Mouse (Mus musculus) gastrocnemius, postnatal 14 days (tissue): Measurements from ENCODE around the gene Nme8. TPM values are rescaled to one million over a fixed set of nuclear protein-coding genes. Genes with fewer than 3 reads are reported as not detected.

Source experiments
- DNase-seq: peaks from one replicate; pipeline ENCODE4 v3.0.0; 2021; ENCODE audit warnings: mixed read lengths
- intact Hi-C: fragments of 180-260 bp; cut with DNase I; formaldehyde crosslinking; loops from one replicate; pipeline ENCODE4 v1.15.1; 2025; ENCODE audit warnings: low total_unique reads
- total RNA-seq, 2 experiments: library from RNA; stranded (reverse); gene quantifications; 2 replicates each; pipeline ENCODE4 v1.2.3; 2021

Gene Nme8
- total RNA-seq, 2 experiments from 2014 or later = not detected

DNA sequence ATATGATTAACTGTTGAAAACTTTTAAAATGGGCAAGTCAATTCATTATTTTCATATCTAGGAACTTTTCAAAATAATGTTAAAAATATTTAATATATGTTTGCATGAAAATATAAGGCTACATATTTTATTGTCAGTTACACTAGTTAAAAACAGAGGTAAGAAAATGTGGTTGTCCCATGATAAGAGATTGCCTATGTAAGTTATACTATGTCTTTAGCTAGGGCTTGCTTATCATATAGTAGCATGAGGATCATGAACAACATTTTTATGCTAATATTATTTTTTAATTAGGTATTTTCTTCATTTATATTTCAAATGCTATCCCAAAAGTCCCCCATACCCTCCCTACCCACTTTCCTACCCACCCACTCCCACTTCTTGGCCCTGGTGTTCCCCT lies 92.7 kb downstream of the Nme8 start:
- intact Hi-C loops = no loop called here
- no peak for DNase-seq

GRCm38 (mm10) chr13:19603719-19604118 lies 93.9 kb downstream of the Nme8 start:
- no peak for DNase-seq
- intact Hi-C loops = no loop called here

- intact Hi-C loops = no loop called here
These were observed 95.1 kb downstream of the Nme8 start for GRCm38 (mm10) chr13:19602531-19602930.

DNA sequence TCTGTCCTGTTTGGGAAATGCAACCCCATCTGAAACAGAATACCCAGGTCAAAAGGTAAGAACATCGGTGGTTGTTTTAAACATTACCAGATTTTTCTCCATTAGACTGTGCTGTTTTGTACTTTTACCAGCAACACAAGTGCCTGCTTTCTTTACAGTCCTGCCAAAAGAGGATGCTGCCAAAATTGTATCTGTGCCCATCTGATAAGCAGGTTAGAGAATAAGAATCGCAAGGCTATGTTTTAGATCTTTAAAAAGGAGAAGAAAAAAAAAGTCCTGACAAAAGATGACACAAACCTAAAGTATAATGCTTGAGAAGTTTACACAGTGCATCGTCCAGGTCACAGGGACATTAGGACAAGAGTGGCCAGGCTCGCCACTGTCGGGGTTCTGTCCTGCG lies 98.4 kb downstream of the Nme8 start:
- intact Hi-C loops = no loop called here

More at GRCm38 (mm10) chr13:19602531-19602930, 95.1 kb downstream of the Nme8 start:
- no peak for DNase-seq

GRCm38 (mm10) chr13:19595141-19595540 lies 102.5 kb downstream of the Nme8 start:
- intact Hi-C loops = no loop called here
- DNase-seq = no peak

More for the DNA sequence above, 98.4 kb downstream of the Nme8 start:
- no peak for DNase-seq

Other genes with a start within 250 kb of the Nme8 start
- gene Epdr1, start 77.9 kb downstream of the Nme8 start, total RNA-seq = 10 to 100 TPM; 69.7 to 70.8 TPM
- gene Sfrp4, start 74.7 kb downstream of the Nme8 start, total RNA-seq = 10 to 100 TPM in 1 of 2 experiments, 1 to 10 TPM in 1; 6.4 to 13.8 TPM
- gene Gpr141, start 126.5 kb upstream of the Nme8 start, total RNA-seq = not detected